ENCODE assay signal across 13 mouse cellular contexts in the genomic region with DNA sequence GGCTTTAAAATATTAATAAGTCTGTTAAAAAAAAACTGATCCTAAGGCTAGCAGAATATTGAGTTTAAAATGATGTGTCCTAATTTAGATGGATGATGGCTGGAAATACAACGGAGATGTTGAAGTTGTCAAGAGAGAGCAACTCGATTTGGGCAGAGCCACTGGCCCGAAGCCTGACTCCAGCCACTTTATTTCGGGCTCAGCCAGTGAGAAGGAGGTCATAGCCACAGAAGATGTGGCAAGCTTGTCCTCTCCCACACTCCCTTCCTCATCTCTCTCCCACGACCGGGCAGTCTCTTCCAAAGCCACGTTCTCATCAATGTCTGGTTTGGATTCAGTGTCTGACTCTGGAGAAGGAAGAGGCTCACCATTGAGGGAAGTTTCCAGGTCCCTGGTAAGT.
"Had no signal": no experiment of that assay in that cellular context is flagged by ENCODE, and none has a peak within 500 bp of the region (broad histone marks: within the 10 kb centered on the region; RNA-seq: fewer than 3 reads in every experiment).

No protein-coding gene starts in this region.

- H3K36me3 ChIP-seq: limb, embryonic 10.5 days; liver, embryonic 15.5 days; midbrain, embryonic 13.5 days; stomach, embryonic 15.5 days had no signal

- ATAC-seq: lung, postnatal 0 days; midbrain, embryonic 13.5 days had no signal

- H3K27ac ChIP-seq: left cerebral cortex, adult 2 months; limb, embryonic 10.5 days; liver, embryonic 15.5 days; midbrain, embryonic 13.5 days; stomach, embryonic 15.5 days had no signal

- DNase-seq: kidney, postnatal 4 days; lung, adult 2 months; lung, postnatal 36 days; right cerebral cortex, postnatal 14 days; thymus, adult 2 months; thymus, postnatal 25 days had no signal

- H3K4me1 ChIP-seq: liver, embryonic 15.5 days; midbrain, embryonic 13.5 days; stomach, embryonic 15.5 days had no signal

- H3K9ac ChIP-seq: liver, embryonic 15.5 days; midbrain, embryonic 13.5 days; stomach, embryonic 15.5 days had no signal

- H3K9me3 ChIP-seq: limb, embryonic 10.5 days; liver, embryonic 15.5 days; midbrain, embryonic 13.5 days; stomach, embryonic 15.5 days had no signal

- H3K4me3 ChIP-seq: left cerebral cortex, adult 2 months; limb, embryonic 10.5 days; liver, embryonic 15.5 days; midbrain, embryonic 13.5 days; stomach, embryonic 15.5 days had no signal

- H3K4me2 ChIP-seq: liver, embryonic 11.5 days; liver, embryonic 15.5 days; midbrain, embryonic 13.5 days; stomach, embryonic 15.5 days had no signal

- H3K27me3 ChIP-seq: liver, embryonic 15.5 days; midbrain, embryonic 13.5 days; stomach, embryonic 15.5 days had no signal
